Mouse (Mus musculus): ENCODE data around the gene Olfr1093.

Gene Olfr1093

GRCm38 (mm10) chr2:86782179-86782578 is at the start of gene Olfr1093:
TSS of gene Olfr1093 (plus strand) at chr2:86782479.
- no peak for DNase-seq (ENCODE audit: low spot score in 2 of 2)

- no peak for DNase-seq (ENCODE audit: low spot score in 2 of 2)
These were observed 48.7 kb upstream of the Olfr1093 start, which contains the start of gene Olfr1089 for GRCm38 (mm10) chr2:86733601-86734000. TSS of gene Olfr1089 (minus strand) at chr2:86733701.

DNA sequence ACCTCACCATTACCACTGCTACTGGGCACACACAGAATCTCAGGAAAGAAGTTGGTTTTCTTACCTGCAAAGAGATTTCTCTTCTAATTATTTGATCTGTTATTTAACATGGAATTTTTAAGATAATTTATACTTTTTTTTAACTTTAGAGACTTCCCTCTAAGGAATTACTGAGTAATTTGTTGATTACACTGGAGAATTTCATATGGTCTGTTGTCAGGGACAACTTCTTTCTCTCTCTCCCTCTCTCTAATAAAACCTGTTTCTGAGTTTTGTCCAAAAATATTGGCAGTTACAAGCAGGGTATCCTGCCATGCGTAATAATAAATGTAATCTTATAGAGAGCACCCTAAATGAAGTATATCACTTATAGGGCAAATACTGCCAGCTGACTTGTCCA is 23.4 kb upstream of the Olfr1093 start, which contains the start of gene Olfr1090:
Olfr1090 (minus strand) TSS at position 101 of the 400 bp plus-strand sequence.
- DNase-seq (ENCODE audit: low spot score in 2 of 2): no peak

- peak; percentile 7 to 13 for DNase-seq (ENCODE audit: low spot score in 2 of 2)
These were observed 21.2 kb upstream of the Olfr1093 start for GRCm38 (mm10) chr2:86761050-86761449.

- no peak for DNase-seq (ENCODE audit: low spot score in 2 of 2)
These were observed 27.6 kb downstream of the Olfr1093 start, which contains the start of gene Olfr141 for GRCm38 (mm10) chr2:86809918-86810317. TSS of gene Olfr141 (minus strand) at chr2:86810018.

DNA sequence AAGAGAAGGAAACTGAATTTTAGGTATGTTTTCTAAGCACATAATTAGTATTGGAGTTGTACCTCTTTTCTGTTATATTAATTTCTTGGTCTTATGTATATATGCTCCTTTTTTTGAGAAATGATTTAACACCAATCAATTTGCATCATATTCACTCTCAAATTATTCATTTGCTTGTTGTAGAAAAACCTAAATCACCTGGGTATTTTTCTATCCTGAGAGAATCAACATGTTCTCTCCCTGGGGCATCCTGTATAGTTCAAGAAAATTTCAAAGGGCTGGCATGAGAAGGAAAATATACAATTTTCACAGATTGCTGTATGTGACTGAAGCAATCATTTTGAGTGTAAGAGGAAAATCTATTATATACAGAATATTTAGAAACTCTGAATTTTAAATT is 42.1 kb downstream of the Olfr1093 start, which contains the start of gene Olfr1094:
Olfr1094 (plus strand) TSS at position 301 of the 400 bp plus-strand sequence.
- no peak for DNase-seq (ENCODE audit: low spot score in 2 of 2)

All from right cerebral cortex, adult 2 months (tissue).